Mouse (Mus musculus) embryo, embryonic 10.5 days (tissue): Measurements from ENCODE around the gene Chtop.

ENCODE experiments used
- DNase-seq: peaks from one replicate; pipeline ENCODE4 v3.0.0-alpha.2; 2015; ENCODE audit warnings: low spot score

Gene Chtop

GRCm38 (mm10) chr3:90464552-90465080 lies 44.7 kb downstream of the Chtop start:
- DNase-seq: peak; percentile 36

- DNase-seq: peak; percentile 13
Measured at GRCm38 (mm10) chr3:90462579-90462978, 46.7 kb downstream of the Chtop start.

- no peak for DNase-seq
Measured at GRCm38 (mm10) chr3:90461935-90462334, 47.4 kb downstream of the Chtop start.

GRCm38 (mm10) chr3:90460315-90460714 lies 49.0 kb downstream of the Chtop start:
- DNase-seq: no peak

- no peak for DNase-seq
Measured at GRCm38 (mm10) chr3:90459727-90460126, 49.6 kb downstream of the Chtop start.

GRCm38 (mm10) chr3:90454931-90455330 lies 54.4 kb downstream of the Chtop start:
- no peak for DNase-seq

- DNase-seq: peak; percentile 43
Measured at GRCm38 (mm10) chr3:90451396-90452095, 57.8 kb downstream of the Chtop start.

GRCm38 (mm10) chr3:90450874-90451273 lies 58.4 kb downstream of the Chtop start:
- no peak for DNase-seq
